ENCODE assay signal across 8 mouse cellular contexts in the genomic region with DNA sequence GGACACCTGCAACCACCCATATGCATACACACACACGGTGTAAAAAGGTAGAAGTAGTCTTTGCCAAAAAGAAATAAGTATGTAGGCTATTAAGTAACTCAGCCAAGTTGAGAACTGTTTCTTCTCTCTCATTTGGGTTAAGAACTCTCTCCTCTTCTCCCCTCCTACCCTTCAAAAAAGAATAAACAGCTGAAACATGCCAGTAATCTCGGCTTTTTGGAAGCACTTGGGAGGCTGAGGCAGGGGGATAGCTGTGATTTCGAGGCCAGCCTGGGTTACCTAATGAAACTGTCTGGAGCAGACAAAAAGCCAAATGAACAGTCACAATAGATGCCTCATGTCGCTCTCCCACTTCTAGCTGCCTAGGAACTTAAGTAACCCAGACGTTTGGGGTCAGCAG. TPM values are rescaled to one million over a fixed set of nuclear protein-coding genes. Genes with fewer than 3 reads are reported as not detected.
DNase-seq lines count a peak whose midpoint lies in the region; ATAC-seq and TF ChIP-seq lines count a peak whose summit lies in the region.

No protein-coding gene starts in this region.

- WGBS in hindbrain, postnatal 0 days = 26% methylated on average over 5 of the region's 5 CpGs

- ATAC-seq in hindbrain, postnatal 0 days = no peak
- ATAC-seq in erythroid progenitor cell, adult 5-6 weeks (replicated peaks; ENCODE audit: low FRiP score, poor library complexity, severe bottlenecking) = no peak

- H3K4me1 ChIP-seq in cortical plate, adult 2 months (ENCODE audit: control insufficient read depth, insufficient read depth, low read length) = peaks cover 2% of the 10 kb centered on the region; the same call in 1 of the 2 replicates
- no peaks in the 10 kb centered on the region for H3K4me1 ChIP-seq in hindbrain, postnatal 0 days (ENCODE audit: insufficient read depth, low read length)

- H3K27me3 ChIP-seq in hindbrain, postnatal 0 days (ENCODE audit: insufficient read depth, low read length) = no peaks in the 10 kb centered on the region
- H3K27me3 ChIP-seq in myocyte (ENCODE audit: control insufficient read depth, insufficient read depth, insufficient read length) = no peaks in the 10 kb centered on the region

- no peaks in the 10 kb centered on the region for H3K9me3 ChIP-seq in hindbrain, postnatal 0 days (ENCODE audit: low read length)

- no peak for TF ChIP-seq CTCF in layer of hippocampus, adult 2 months (conservative IDR thresholded peaks at IDR 0.05)
- no peak for TF ChIP-seq CTCF in cortical plate, adult 2 months (IDR thresholded peaks at IDR 0.05; ENCODE audit: extremely low read depth, insufficient read depth, low read length)
- TF ChIP-seq CTCF in hindbrain, postnatal 0 days (IDR thresholded peaks at IDR 0.05; ENCODE audit: low read depth) = no peak

- H3K79me2 ChIP-seq in myocyte (ENCODE audit: control insufficient read depth, insufficient read depth) = no peaks in the 10 kb centered on the region

- no peak for DNase-seq in layer of hippocampus, adult 2 months (ENCODE audit: low spot score in 2 of 2)
- no peak for DNase-seq in layer of hippocampus, postnatal 36 days
- DNase-seq in hindbrain, postnatal 0 days (ENCODE audit: low spot score) = no peak
- no peak for DNase-seq in left cerebral cortex, adult 11 months (ENCODE audit: low spot score)
- DNase-seq in adrenal gland, adult 8-10 months = no peak

- peak overlapping the region; percentile 10 for H3ac ChIP-seq in myocyte (ENCODE audit: control insufficient read depth, insufficient read length)

- peak overlapping the region; percentile 65 for H3K4me2 ChIP-seq in hindbrain, postnatal 0 days (ENCODE audit: low read depth, low read length)
- H3K4me2 ChIP-seq in myocyte (ENCODE audit: low read depth) = peak overlapping the region; percentile 94

- TF ChIP-seq POLR2A in cortical plate, adult 2 months (IDR thresholded peaks at IDR 0.05; ENCODE audit: extremely low read depth, insufficient read depth, low read length) = no peak
- TF ChIP-seq POLR2A in myocyte (IDR thresholded peaks at IDR 0.05; ENCODE audit: insufficient read length, low read depth) = no peak

- H3K36me3 ChIP-seq in hindbrain, postnatal 0 days (ENCODE audit: insufficient read depth, low read length) = 0 out of 2 replicates have a peak, but pooled peaks cover 4% of the 10 kb centered on the region
- no peaks in the 10 kb centered on the region for H3K36me3 ChIP-seq in myocyte (ENCODE audit: control insufficient read depth, insufficient read depth)

- peak overlapping the region; percentile 98 for H3K27ac ChIP-seq in layer of hippocampus, adult 2 months
- no peak overlapping the region for H3K27ac ChIP-seq in cortical plate, adult 2 months (ENCODE audit: insufficient read depth, low read length)
- H3K27ac ChIP-seq in hindbrain, postnatal 0 days = peak overlapping the region; percentile 71; the same call in 1 of the 2 replicates

- H3K9ac ChIP-seq in hindbrain, postnatal 0 days (replicated peaks; ENCODE audit: low read length) = peak overlapping the region; percentile 59

- peak overlapping the region; percentile 81 for H3K4me3 ChIP-seq in layer of hippocampus, adult 2 months
- peak overlapping the region; percentile 95 for H3K4me3 ChIP-seq in cortical plate, adult 2 months (ENCODE audit: insufficient read depth, low read length)
- peak overlapping the region; percentile 77 for H3K4me3 ChIP-seq in hindbrain, postnatal 0 days (ENCODE audit: low read length)
- H3K4me3 ChIP-seq in myocyte = peak overlapping the region; percentile 58

TF ChIP-seq in myocyte, 11 proteins besides CTCF, POLR2A, EP300 and RAD21:
- no peak for TF ChIP-seq CEBPB (IDR thresholded peaks at IDR 0.05; ENCODE audit: insufficient read depth, poor library complexity, severe bottlenecking)
- no peak for TF ChIP-seq SRF (IDR thresholded peaks at IDR 0.05; ENCODE audit: control insufficient read depth, insufficient read length, low read depth)
- no peak for TF ChIP-seq MYOG (IDR thresholded peaks at IDR 0.05; ENCODE audit: control insufficient read depth in 1 of 3, insufficient read depth in 1 of 3, insufficient read length in 2 of 3, low read depth in 2 of 3)
- TF ChIP-seq TCF3 (IDR thresholded peaks at IDR 0.05; ENCODE audit: insufficient read length, low read depth) = no peak
- TF ChIP-seq E2F4 (IDR thresholded peaks at IDR 0.05; ENCODE audit: insufficient read depth) = no peak
- no peak for TF ChIP-seq REST (IDR thresholded peaks at IDR 0.05; ENCODE audit: insufficient read depth, insufficient read length)
- no peak for TF ChIP-seq MYOD1 (IDR thresholded peaks at IDR 0.05; ENCODE audit: control insufficient read depth in 1 of 3, insufficient read length in 2 of 3, low read depth in 2 of 3)
- no peak for TF ChIP-seq POLR2AphosphoS2 (IDR thresholded peaks at IDR 0.05; ENCODE audit: insufficient read length, low read depth)

RNA-seq across cellular contexts. Expression of gene Pisd, which starts 0.7 kb away (rescaled TPM):
- 10 to 100 TPM; 61.7 to 67.0 TPM for total RNA-seq in layer of hippocampus, adult 2 months (2021)
- 10 to 100 TPM; 64.1 to 68.3 TPM for total RNA-seq in layer of hippocampus, postnatal 36 days (2021)
- 81.8 and 87.4 TPM in 2 replicates for polyA plus RNA-seq in cortical plate, adult 2 months (2012; rRNA removed)
- total RNA-seq in hindbrain, postnatal 0 days (2014; rRNA removed) = 99.7 and 126 TPM in 2 replicates
- polyA plus RNA-seq in hindbrain, postnatal 0 days (2015; fragmentation: Nextera tagmentation; extraction: Ambion mirVana) = 79.2 and 83.6 TPM in 2 replicates
- 58.8 TPM for polyA plus RNA-seq in myocyte (2012; fragmentation: generic; extraction: Trizol)
- total RNA-seq in adrenal gland, adult 8-10 months (2022) = 10 to 100 TPM; 71.1 to 84.8 (median 73.5) TPM
- total RNA-seq in erythroid progenitor cell, adult 5-6 weeks (2015; ENCODE audit: low replicate concordance) = 6.5 and 8.4 TPM in 2 replicates
- 5.1 and 6.5 TPM in 2 replicates for total RNA-seq in erythroid progenitor cell, adult 5-6 weeks (2017; ENCODE audit: low replicate concordance)

RNA-seq across cellular contexts. Expression of gene Gm20671, which starts 42.2 kb away (rescaled TPM):
- total RNA-seq in layer of hippocampus, adult 2 months (2021) = not detected
- not detected for total RNA-seq in layer of hippocampus, postnatal 36 days (2021)
- polyA plus RNA-seq in cortical plate, adult 2 months (2012; rRNA removed) = not detected in 2 replicates
- 2.3 and 5.6 TPM in 2 replicates for total RNA-seq in hindbrain, postnatal 0 days (2014; rRNA removed)
- polyA plus RNA-seq in hindbrain, postnatal 0 days (2015; fragmentation: Nextera tagmentation; extraction: Ambion mirVana) = not detected in 2 replicates
- not detected for polyA plus RNA-seq in myocyte (2012; fragmentation: generic; extraction: Trizol)
- total RNA-seq in adrenal gland, adult 8-10 months (2022) = not detected
- not detected in 2 replicates for total RNA-seq in erythroid progenitor cell, adult 5-6 weeks (2015; ENCODE audit: low replicate concordance)
- total RNA-seq in erythroid progenitor cell, adult 5-6 weeks (2017; ENCODE audit: low replicate concordance) = 0.30 TPM in 1 of 2 replicates, not detected in the other

Comparison
In these comparisons a context has a peak if more than half of its experiments do, and no peak if none do; other contexts are left out.
1. RNA of gene Pisd, which starts 0.7 kb away (total RNA-seq): 99.7 to 126 TPM in hindbrain, postnatal 0 days, 71.1 to 84.8 TPM in adrenal gland, adult 8-10 months, 64.1 to 68.3 TPM in layer of hippocampus, postnatal 36 days and 61.7 to 67.0 TPM in layer of hippocampus, adult 2 months; 5.1 to 8.4 TPM in erythroid progenitor cell, adult 5-6 weeks; every median in the first group is over 4 times any median in the second.
2. Peak in every context shown above with its lines, with median percentiles within 50 percentile points of each other: H3K4me3 ChIP-seq.